Mouse (Mus musculus): ENCODE results near the gene Egln1.

DNA sequence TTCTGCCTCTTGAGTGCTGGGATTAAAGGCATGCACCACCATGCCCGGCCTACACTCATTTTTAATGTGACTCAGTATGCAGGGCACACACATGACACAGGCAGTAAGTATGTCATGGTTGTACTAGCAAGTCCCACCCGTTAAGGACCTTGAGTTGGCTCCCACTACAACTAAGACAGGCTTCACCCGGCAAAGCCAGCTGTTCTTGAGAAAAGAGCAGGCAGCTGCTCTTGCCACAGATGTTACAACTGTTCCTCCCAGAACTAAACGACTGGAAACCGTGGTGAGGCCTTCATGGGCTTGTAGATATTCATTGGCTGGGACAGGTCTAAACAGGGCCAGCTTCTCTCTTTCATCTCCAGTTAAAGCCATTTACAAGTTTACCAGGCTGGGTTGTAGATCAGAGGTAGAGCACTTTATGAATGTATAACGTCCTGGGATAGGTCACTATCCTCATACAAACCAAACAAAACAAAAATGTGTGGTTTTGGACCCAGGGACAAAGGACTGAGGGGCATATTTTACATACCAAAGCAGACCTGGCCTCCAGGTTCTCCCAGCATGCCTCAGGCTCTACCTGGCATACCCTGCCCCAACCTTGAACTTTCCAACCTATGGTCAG, 21.3 kb upstream of the Egln1 start:
- TF ChIP-seq CEBPB (IDR thresholded peaks at IDR 0.05; ENCODE audit: low read depth) (no peak), CTCF (IDR thresholded peaks at IDR 0.05; ENCODE audit: control insufficient read depth, insufficient read depth, insufficient read length) (no peak), FOSL1 (IDR thresholded peaks at IDR 0.05; ENCODE audit: insufficient read depth, low read length, poor library complexity, severe bottlenecking) (no peak), MAX (IDR thresholded peaks at IDR 0.05) (no peak), USF1 (IDR thresholded peaks at IDR 0.05; ENCODE audit: low read depth) (no peak), MYOG (IDR thresholded peaks at IDR 0.05; ENCODE audit: control insufficient read depth, extremely low read depth, insufficient read length) (no peak), MYOD1 (IDR thresholded peaks at IDR 0.05; ENCODE audit: control insufficient read depth, insufficient read length, low read depth) (no peak)
